Mouse (Mus musculus) layer of hippocampus, postnatal 25 days (tissue): ENCODE measurements at regions not wholly inside any gene's neighbourhood (a gene's known extent, or its start where the extent isn't known, plus 50 kb on each side); places are given as distances from the start of the nearest gene placed in this dataset.

Experiments
- DNase-seq, 2 experiments: peaks; one replicate each; pipeline ENCODE4 v3.0.0; 2022; ENCODE audit warnings: mixed read lengths in 2 of 2, low spot score in 1 of 2; ENCODE audit errors: extremely low spot score in 1 of 2

DNA sequence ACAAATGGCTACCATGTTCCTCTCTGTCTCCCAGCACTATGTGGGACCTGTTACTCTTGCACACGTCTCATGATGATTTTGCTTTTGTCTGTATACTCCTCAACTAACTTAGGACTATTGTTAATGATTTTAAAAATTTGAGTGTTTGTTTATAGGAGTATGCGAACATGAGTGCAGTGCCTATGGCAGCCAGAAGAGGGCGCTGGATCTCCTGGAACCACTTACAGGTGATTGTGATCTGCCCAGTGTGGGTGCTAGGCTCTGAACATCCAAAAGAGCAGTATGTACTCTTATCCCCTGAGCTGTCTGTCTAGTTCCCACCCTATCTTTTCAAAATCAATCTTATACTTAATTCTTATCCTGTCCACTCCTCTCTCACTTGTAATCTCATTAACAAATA, 56.2 kb upstream of the Pld5 start:
- no peak for DNase-seq
